ENCODE assay signal across 8 mouse cellular contexts in the genomic region with DNA sequence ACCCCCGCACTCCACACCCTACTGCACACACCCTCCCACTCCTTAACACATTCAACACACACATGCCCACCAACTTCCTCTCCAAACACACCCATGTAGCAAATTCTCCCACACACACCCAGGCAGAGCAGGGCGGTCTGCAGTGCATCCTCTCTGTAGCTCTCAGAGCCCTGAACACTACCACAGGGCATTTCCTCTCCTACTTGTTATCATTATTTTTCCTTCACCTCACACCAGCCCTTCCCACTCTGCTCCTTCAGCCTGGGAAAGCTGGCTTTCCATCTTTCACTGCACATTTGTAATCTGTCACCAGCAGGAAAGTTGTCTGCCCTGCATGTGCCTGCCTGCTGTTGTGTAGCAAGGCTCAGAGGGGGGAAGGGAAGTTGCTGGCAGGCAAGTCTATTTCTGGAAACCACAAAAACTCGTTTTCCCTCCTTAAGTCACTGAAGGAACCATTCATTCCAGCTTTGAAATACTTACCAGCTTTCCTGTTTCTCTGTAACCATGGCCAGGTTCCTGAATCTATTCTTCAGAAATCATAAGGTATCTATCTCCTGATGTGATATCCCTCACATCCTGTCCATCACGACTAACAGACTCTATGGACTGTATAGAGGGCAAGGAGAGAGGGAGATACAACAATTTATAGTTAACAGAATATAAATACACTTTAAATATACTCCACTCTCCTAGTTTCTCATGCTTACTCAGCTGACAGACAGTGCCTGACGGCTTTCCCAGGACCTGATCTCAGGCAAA. TPM values are rescaled to one million over a fixed set of nuclear protein-coding genes. Genes with fewer than 3 reads are reported as not detected.
A peak's percentile ranks its signal among the peaks of the same experiment; 100 is the strongest.
DNase-seq lines count a peak whose midpoint lies in the region; ATAC-seq and TF ChIP-seq lines count a peak whose summit lies in the region.

No protein-coding gene starts in this region.

- no peak overlapping the region for H3K9ac ChIP-seq in kidney, embryonic 15.5 days
- H3K9ac ChIP-seq in liver, postnatal 0 days (replicated peaks): no peak overlapping the region
- no peak overlapping the region for H3K9ac ChIP-seq in neural tube, embryonic 13.5 days

- TF ChIP-seq CTCF in liver, postnatal 0 days (IDR thresholded peaks at IDR 0.05; ENCODE audit: low read depth): no peak

- no peaks in the 10 kb centered on the region for H3K36me3 ChIP-seq in kidney, embryonic 15.5 days
- no peaks in the 10 kb centered on the region for H3K36me3 ChIP-seq in liver, postnatal 0 days (replicated peaks; ENCODE audit: insufficient read depth, low read length)
- H3K36me3 ChIP-seq in neural tube, embryonic 13.5 days: no peaks in the 10 kb centered on the region

- H3K4me1 ChIP-seq in kidney, embryonic 15.5 days: peaks cover 15% of the 10 kb centered on the region
- H3K4me1 ChIP-seq in liver, postnatal 0 days (ENCODE audit: insufficient read depth): no peaks in the 10 kb centered on the region
- H3K4me1 ChIP-seq in neural tube, embryonic 13.5 days (replicated peaks): peaks cover 5% of the 10 kb centered on the region; the same call in 1 of the 2 replicates

- H3K27ac ChIP-seq in kidney, embryonic 15.5 days: peak overlapping the region; percentile 86
- peak overlapping the region; percentile 62 for H3K27ac ChIP-seq in liver, postnatal 0 days (ENCODE audit: low read depth)
- no peak overlapping the region for H3K27ac ChIP-seq in neural tube, embryonic 13.5 days (replicated peaks)

- H3K4me2 ChIP-seq in kidney, embryonic 15.5 days: peak overlapping the region; percentile 19; the same call in 1 of the 2 replicates
- H3K4me2 ChIP-seq in liver, postnatal 0 days (ENCODE audit: low read depth, low read length): no peak overlapping the region
- no peak overlapping the region for H3K4me2 ChIP-seq in neural tube, embryonic 13.5 days

- no peaks in the 10 kb centered on the region for H3K27me3 ChIP-seq in kidney, embryonic 15.5 days
- H3K27me3 ChIP-seq in liver, postnatal 0 days (ENCODE audit: insufficient read depth, low read length): no peaks in the 10 kb centered on the region
- no peaks in the 10 kb centered on the region for H3K27me3 ChIP-seq in neural tube, embryonic 13.5 days

- H3K9me3 ChIP-seq in kidney, embryonic 15.5 days (replicated peaks): no peaks in the 10 kb centered on the region
- no peaks in the 10 kb centered on the region for H3K9me3 ChIP-seq in liver, postnatal 0 days (ENCODE audit: low read length)
- H3K9me3 ChIP-seq in neural tube, embryonic 13.5 days: no peaks in the 10 kb centered on the region

- WGBS in kidney, embryonic 15.5 days: 29% methylated on average over 5 of the region's 5 CpGs
- 23% methylated on average over 5 of the region's 5 CpGs for WGBS in liver, postnatal 0 days (ENCODE audit: insufficient replicate concordance)
- WGBS in neural tube, embryonic 13.5 days: 61% methylated on average over 5 of the region's 5 CpGs

- peak; percentile 89 for ATAC-seq in kidney, embryonic 15.5 days (replicated peaks; ENCODE audit: low FRiP score)
- ATAC-seq in liver, postnatal 0 days: peak; percentile 56
- ATAC-seq in neural tube, embryonic 13.5 days (ENCODE audit: low read depth): peak; percentile 43; the same call in 1 of the 2 replicates

- peak; percentile 17 for DNase-seq in adrenal gland, postnatal 14 days
- DNase-seq in adrenal gland, postnatal 4 days (ENCODE audit: low spot score in 2 of 2): no peak
- DNase-seq in T-cell, adult 2 months (ENCODE audit: low spot score): peak; percentile 67
- peak; percentile 40 to 59 for DNase-seq in frontal cortex, postnatal 36 days (ENCODE audit: low spot score in 2 of 2)
- DNase-seq in liver, postnatal 0 days: peak; percentile 27
- peak; percentile 36 for DNase-seq in yolk sac, embryonic 10.5 days (ENCODE audit: low spot score)

- TF ChIP-seq EP300 in liver, postnatal 0 days (IDR thresholded peaks at IDR 0.05; ENCODE audit: low read depth): no peak

- H3K4me3 ChIP-seq in kidney, embryonic 15.5 days (replicated peaks): no peak overlapping the region
- H3K4me3 ChIP-seq in liver, postnatal 0 days (ENCODE audit: low read depth, low read length): no peak overlapping the region
- no peak overlapping the region for H3K4me3 ChIP-seq in neural tube, embryonic 13.5 days

RNA-seq across cellular contexts. Expression of gene Nemp2, which starts 52.0 kb away (rescaled TPM):
- 3.2 and 5.4 TPM in 2 replicates for total RNA-seq in adrenal gland, postnatal 14 days (2021)
- 1 to 10 TPM; 9.2 to 9.8 TPM for total RNA-seq in adrenal gland, postnatal 4 days (2021)
- 10.0 and 11.3 TPM in 2 replicates for polyA plus RNA-seq in kidney, embryonic 15.5 days (2015; fragmentation: Nextera tagmentation; extraction: Ambion mirVana)
- polyA plus RNA-seq in liver, postnatal 0 days (2015; fragmentation: Nextera tagmentation; extraction: Ambion mirVana): 1.1 and 1.2 TPM in 2 replicates
- polyA plus RNA-seq in neural tube, embryonic 13.5 days (2015; fragmentation: Nextera tagmentation; extraction: Ambion mirVana): 5.0 and 5.9 TPM in 2 replicates

Comparison
In these comparisons a context has a peak if more than half of its experiments do, and no peak if none do; other contexts are left out.
1. DNase-seq: peak in adrenal gland, postnatal 14 days (single experiment), T-cell, adult 2 months (single experiment), frontal cortex, postnatal 36 days (2 of 2), liver, postnatal 0 days (single experiment) and yolk sac, embryonic 10.5 days (single experiment); none in adrenal gland, postnatal 4 days (0 of 2).
2. Peak in every context shown above with its lines, with median percentiles within 50 percentile points of each other: ATAC-seq.